Mouse (Mus musculus) embryonic fibroblast, embryonic 13.5 days (primary cell): ENCODE data around the gene Uba2.

Source experiments
- CTCF ChIP-seq: IDR thresholded peaks from 2 replicates; pipeline ENCODE4 v1.5.1; 2011; ENCODE audit warnings: mild to moderate bottlenecking, control low read depth, low read length, moderate library complexity, borderline replicate concordance; ENCODE audit not compliant: insufficient read depth
- POLR2A ChIP-seq: IDR thresholded peaks from 2 replicates; pipeline ENCODE4 v1.6.1; 2011; ENCODE audit warnings: low read depth, mild to moderate bottlenecking, control low read depth, low read length, moderate library complexity

DNA sequence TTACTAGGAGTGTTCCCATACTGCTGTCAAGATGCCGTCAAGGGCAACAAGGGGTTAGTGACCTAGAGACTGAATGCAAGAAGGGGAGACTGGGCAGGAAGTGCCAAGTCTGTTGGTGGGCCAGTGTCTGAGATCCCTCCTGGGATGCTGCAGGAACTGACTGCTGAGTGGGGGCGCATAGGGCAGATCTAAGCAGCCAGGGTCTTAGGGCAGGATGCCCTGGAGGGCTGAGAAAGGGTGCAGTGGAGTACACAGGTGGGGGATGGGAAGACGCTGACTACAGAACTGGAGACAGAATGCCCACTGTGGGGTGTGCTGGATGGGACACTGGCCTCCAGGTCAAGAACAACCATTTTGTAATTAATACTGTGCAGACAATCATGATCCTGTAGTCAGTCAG, 14.4 kb upstream of the Uba2 start:
- TF ChIP-seq POLR2A (no peak), CTCF (no peak)
